Mouse (Mus musculus) induced T-regulatory cell, adult 2 months (primary cell): ENCODE measurements around the gene Khk.
"Not testable (repeated sequence)": the region's sequence is repeated elsewhere in the genome, so short reads cannot be mapped to it uniquely, and the experiment has no call there.

Experiments
- DNase-seq: peaks from one replicate; pipeline ENCODE4 v3.0.0-alpha.2; 2012; ENCODE audit warnings: low read depth

The Khk gene

GRCm38 (mm10) chr5:30921256-30922033 lies at the start of gene Khk:
Khk (plus strand) TSS chr5:30921431.
- DNase-seq: peak; percentile 96

GRCm38 (mm10) chr5:30872574-30872973 lies 48.7 kb upstream of the Khk start:
- DNase-seq: no peak

- DNase-seq: no peak
These were observed 46.9 kb upstream of the Khk start for GRCm38 (mm10) chr5:30874365-30874764.

GRCm38 (mm10) chr5:30878616-30879015 lies 42.6 kb upstream of the Khk start:
- DNase-seq: no peak

GRCm38 (mm10) chr5:30879347-30879943 lies 41.8 kb upstream of the Khk start:
- no peak for DNase-seq

- DNase-seq: not testable (repeated sequence)
These were observed 39.4 kb upstream of the Khk start for GRCm38 (mm10) chr5:30881839-30882238.

GRCm38 (mm10) chr5:30886209-30886608 lies 35.0 kb upstream of the Khk start:
- no peak for DNase-seq

- DNase-seq: no peak
These were observed 34.5 kb upstream of the Khk start for GRCm38 (mm10) chr5:30886731-30887130.

- DNase-seq: peak; percentile 93
These were observed 33.9 kb upstream of the Khk start for GRCm38 (mm10) chr5:30887331-30887761.

- DNase-seq: peak; percentile 96
These were observed 33.3 kb upstream of the Khk start for GRCm38 (mm10) chr5:30887858-30888336.

- peak; percentile 95 for DNase-seq
These were observed 32.7 kb upstream of the Khk start, which contains the start of gene Agbl5 for GRCm38 (mm10) chr5:30888337-30889087. Agbl5 (plus strand) TSS chr5:30888694.

- no peak for DNase-seq
These were observed 32.0 kb upstream of the Khk start for GRCm38 (mm10) chr5:30889088-30889754.

- no peak for DNase-seq
These were observed 30.9 kb upstream of the Khk start for GRCm38 (mm10) chr5:30890375-30890774.

GRCm38 (mm10) chr5:30901860-30902259 lies 19.4 kb upstream of the Khk start:
- no peak for DNase-seq

- peak; percentile 98 for DNase-seq
These were observed 13.7 kb upstream of the Khk start, which contains the start of gene Ost4 for GRCm38 (mm10) chr5:30907413-30908059. Ost4 (minus strand) TSS chr5:30907788.

GRCm38 (mm10) chr5:30908426-30909299 lies 12.6 kb upstream of the Khk start:
- DNase-seq: no peak

- DNase-seq: no peak
These were observed 12.0 kb upstream of the Khk start for GRCm38 (mm10) chr5:30909300-30909659.

- DNase-seq: no peak
These were observed 11.4 kb upstream of the Khk start for GRCm38 (mm10) chr5:30909863-30910262.

GRCm38 (mm10) chr5:30910481-30910880 lies 10.8 kb upstream of the Khk start:
- no peak for DNase-seq

GRCm38 (mm10) chr5:30912156-30912555 lies 9.1 kb upstream of the Khk start:
- DNase-seq: no peak
